In the genomic region with DNA sequence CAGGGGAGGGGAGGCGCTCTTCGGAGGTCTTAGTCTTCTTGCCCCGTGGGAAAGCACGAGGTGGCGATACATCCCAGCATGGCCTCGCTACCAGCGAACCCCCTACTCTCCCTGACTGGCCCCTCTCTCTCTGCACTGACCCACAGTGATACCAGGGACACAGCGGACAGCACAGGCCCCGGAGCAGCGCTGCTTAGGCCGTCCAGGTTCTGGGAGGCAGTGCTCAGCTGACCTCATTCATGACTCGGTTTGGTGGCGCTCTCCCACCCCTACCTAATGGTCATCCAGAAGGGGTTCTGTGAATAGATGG, we compare ENCODE assay signal across 8 mouse cellular contexts. TPM values are rescaled to one million over a fixed set of nuclear protein-coding genes. Genes with fewer than 3 reads are reported as not detected.
DNase-seq lines count a peak whose midpoint lies in the region; ATAC-seq and TF ChIP-seq lines count a peak whose summit lies in the region.

No protein-coding gene starts in this region.

- 56% methylated on average over 13 of the region's 13 CpGs for WGBS in kidney, postnatal 0 days
- WGBS in bone marrow, adult 2 months, result 76% methylated on average over 13 of the region's 13 CpGs
- 47% methylated on average over 13 of the region's 13 CpGs for WGBS in forebrain, embryonic 16.5 days
- 84% methylated on average over 13 of the region's 13 CpGs for WGBS in macrophage (ENCODE audit: missing documents)

- no peaks in the 10 kb centered on the region for H3K27me3 ChIP-seq in kidney, postnatal 0 days (ENCODE audit: insufficient read depth, low read length)
- H3K27me3 ChIP-seq in forebrain, embryonic 16.5 days (replicated peaks; ENCODE audit: control insufficient read depth, insufficient read depth, low read length), result peaks cover 3% of the 10 kb centered on the region; the same call in 1 of the 2 replicates

- H3K4me3 ChIP-seq in kidney, postnatal 0 days (replicated peaks; ENCODE audit: low read depth, low read length), result no peak overlapping the region
- H3K4me3 ChIP-seq in bone marrow, adult 2 months (replicated peaks; ENCODE audit: control insufficient read depth, low read depth, low read length), result peak overlapping the region; percentile 51
- H3K4me3 ChIP-seq in forebrain, embryonic 16.5 days (replicated peaks; ENCODE audit: low read length), result peak overlapping the region; percentile 100
- H3K4me3 ChIP-seq in macrophage (ENCODE audit: inconsistent target), result peak overlapping the region; percentile 5; the same call in 1 of the 2 replicates

- H3K4me2 ChIP-seq in kidney, postnatal 0 days (ENCODE audit: low read length), result peak overlapping the region; percentile 34
- peak overlapping the region; percentile 76 for H3K4me2 ChIP-seq in forebrain, embryonic 16.5 days (ENCODE audit: low read length)

- DNase-seq in kidney, postnatal 0 days (ENCODE audit: low spot score), result no peak
- DNase-seq in kidney, adult 9 months, result no peak
- no peak for DNase-seq in layer of hippocampus, postnatal 10 days (ENCODE audit: low spot score in 2 of 2)
- no peak for DNase-seq in layer of hippocampus, adult 9-11 months
- DNase-seq in left cerebral cortex, postnatal 14 days (ENCODE audit: low spot score in 2 of 2), result no peak

- intact Hi-C loops in left cerebral cortex, postnatal 14 days (cut with DNase I), result loop anchor here (5.0 kb wide), 1 partner anchor 96 kb away; a partner anchor contains a TSS

- no peak for TF ChIP-seq POLR2A in bone marrow, adult 2 months (IDR thresholded peaks at IDR 0.05; ENCODE audit: borderline replicate concordance, control insufficient read depth, low read depth, low read length)

- peaks cover 37% of the 10 kb centered on the region for H3K79me2 ChIP-seq in macrophage (ENCODE audit: inconsistent target)

- no peaks in the 10 kb centered on the region for H3K36me3 ChIP-seq in kidney, postnatal 0 days (ENCODE audit: insufficient read depth, low read length)
- no peaks in the 10 kb centered on the region for H3K36me3 ChIP-seq in forebrain, embryonic 16.5 days (ENCODE audit: control insufficient read depth, insufficient read depth)
- H3K36me3 ChIP-seq in macrophage (ENCODE audit: inconsistent target), result no peaks in the 10 kb centered on the region

- no peaks in the 10 kb centered on the region; the same call in 1 of the 2 replicates for H3K4me1 ChIP-seq in kidney, postnatal 0 days (replicated peaks; ENCODE audit: insufficient read depth, low read length)
- H3K4me1 ChIP-seq in bone marrow, adult 2 months (ENCODE audit: control insufficient read depth, insufficient read depth, low read length), result peaks cover 7% of the 10 kb centered on the region; the same call in 1 of the 2 replicates
- peaks cover 29% of the 10 kb centered on the region for H3K4me1 ChIP-seq in forebrain, embryonic 16.5 days (replicated peaks; ENCODE audit: control insufficient read depth, insufficient read depth, low read length)

- no peak for TF ChIP-seq CTCF in kidney, postnatal 0 days (IDR thresholded peaks at IDR 0.05; ENCODE audit: low read depth)
- TF ChIP-seq CTCF in bone marrow, adult 2 months (IDR thresholded peaks at IDR 0.05; ENCODE audit: control insufficient read depth, insufficient read depth, low read length), result no peak

- no peaks in the 10 kb centered on the region for H3K9me3 ChIP-seq in kidney, postnatal 0 days (replicated peaks; ENCODE audit: low read length)
- H3K9me3 ChIP-seq in forebrain, embryonic 16.5 days (ENCODE audit: control insufficient read depth, low read length), result no peaks in the 10 kb centered on the region

- H3K27ac ChIP-seq in kidney, postnatal 0 days, result 0 out of 2 replicates have a peak overlapping the region, but pooled peaks have one; percentile 39
- H3K27ac ChIP-seq in bone marrow, adult 2 months (ENCODE audit: control insufficient read depth, insufficient read depth, low read depth, low read length, poor library complexity), result 0 out of 2 replicates have a peak overlapping the region, but pooled peaks have one; percentile 8
- H3K27ac ChIP-seq in forebrain, embryonic 16.5 days (ENCODE audit: low read length), result peak overlapping the region; percentile 65
- peak overlapping the region; percentile 21; the same call in 1 of the 2 replicates for H3K27ac ChIP-seq in macrophage

- ATAC-seq in kidney, postnatal 0 days (replicated peaks; ENCODE audit: low FRiP score, low read depth), result peak; percentile 45
- ATAC-seq in forebrain, embryonic 16.5 days, result peak; percentile 41

- H3K9ac ChIP-seq in kidney, postnatal 0 days (ENCODE audit: low read depth, low read length), result peak overlapping the region; percentile 38; the same call in 1 of the 2 replicates
- H3K9ac ChIP-seq in forebrain, embryonic 16.5 days (replicated peaks; ENCODE audit: low read depth, low read length), result peak overlapping the region; percentile 93

RNA-seq across cellular contexts. Expression of a gene that starts 0.7 kb away (rescaled TPM):
- 69.9 and 74.8 TPM in 2 replicates for polyA plus RNA-seq in kidney, postnatal 0 days (2015; fragmentation: Nextera tagmentation; extraction: Ambion mirVana)
- 23.3 and 34.5 TPM in 2 replicates for polyA plus RNA-seq in bone marrow, adult 2 months (2011; ENCODE audit: insufficient read depth, insufficient read length, low replicate concordance, missing spikeins)
- polyA plus RNA-seq in forebrain, embryonic 16.5 days (2015; fragmentation: Nextera tagmentation; extraction: Ambion mirVana), result 141 and 159 TPM in 2 replicates
- total RNA-seq in macrophage (2018; cell fraction: chromatin; rRNA removed), result 10 to 100 TPM in 25 of 26 experiments, 1 to 10 TPM in 1; 9.7 to 42.2 (median 20.8) TPM
- 10 to 100 TPM; 21.3 to 45.8 (median 37.7) TPM for total RNA-seq in macrophage (2018; cell fraction: cytosol; rRNA removed)
- 10 to 100 TPM; 15.1 to 50.5 (median 24.8) TPM for total RNA-seq in macrophage (2018; cell fraction: nucleus; rRNA removed)
- 35.8 to 41.5 TPM (median 36.2 TPM) in 3 replicates for polyA plus RNA-seq in macrophage (2018)
- total RNA-seq in layer of hippocampus, postnatal 10 days (2021), result 10 to 100 TPM; 45.9 to 51.1 TPM
- 10 to 100 TPM; 52.1 to 54.3 TPM for total RNA-seq in left cerebral cortex, postnatal 14 days (2021)

RNA-seq across cellular contexts. Expression of a gene that starts 10.4 kb away (rescaled TPM):
- polyA plus RNA-seq in kidney, postnatal 0 days (2015; fragmentation: Nextera tagmentation; extraction: Ambion mirVana), result not detected in 2 replicates
- not detected in 2 replicates for polyA plus RNA-seq in bone marrow, adult 2 months (2011; ENCODE audit: insufficient read depth, insufficient read length, low replicate concordance, missing spikeins)
- not detected in 2 replicates for polyA plus RNA-seq in forebrain, embryonic 16.5 days (2015; fragmentation: Nextera tagmentation; extraction: Ambion mirVana)
- total RNA-seq in macrophage (2018; cell fraction: chromatin; rRNA removed), result not detected
- not detected for total RNA-seq in macrophage (2018; cell fraction: cytosol; rRNA removed)
- total RNA-seq in macrophage (2018; cell fraction: nucleus; rRNA removed), result not detected
- polyA plus RNA-seq in macrophage (2018), result not detected in 3 replicates
- total RNA-seq in layer of hippocampus, postnatal 10 days (2021), result not detected
- total RNA-seq in left cerebral cortex, postnatal 14 days (2021), result not detected

Comparison
In these comparisons a context has a peak if more than half of its experiments do, and no peak if none do; other contexts are left out.
1. H3K27ac ChIP-seq: peak in every context shown above with its lines; median percentile 65 in forebrain, embryonic 16.5 days; 39 in kidney, postnatal 0 days; 21 in macrophage; 8 in bone marrow, adult 2 months.